Mouse (Mus musculus) forebrain, embryonic 14.5 days (tissue): ENCODE measurements around the gene Dusp1. TPM values are rescaled to one million over a fixed set of nuclear protein-coding genes. Genes with fewer than 3 reads are reported as not detected.

Source experiments
- ATAC-seq: fragments of 200-750 bp; cut with Nextera tagmentation; 2 replicates; pipeline ENCODE4 v1.8.0; 2017; ENCODE audit warnings: mild to moderate bottlenecking, moderate library complexity
- DNase-seq: peaks from one replicate; pipeline ENCODE4 v3.0.0-alpha.2; 2015; ENCODE audit warnings: low spot score
- H3K27ac ChIP-seq: fragments of 300-500 bp; sonication (generic); 2 replicates; pipeline ENCODE4 v1.5.1; 2014; ENCODE audit warnings: low read depth, mild to moderate bottlenecking, control low read depth, low read length, moderate library complexity
- H3K27me3 ChIP-seq: fragments of 300-500 bp; sonication (generic); replicated peaks from 2 replicates; pipeline ENCODE4 v1.6.1; 2014; ENCODE audit warnings: low read length, control low read depth, mixed read lengths; ENCODE audit not compliant: control insufficient read depth, insufficient read depth
- H3K36me3 ChIP-seq: fragments of 300-500 bp; sonication (generic); 2 replicates; pipeline ENCODE4 v1.6.1; 2014; ENCODE audit warnings: low read length, control low read depth; ENCODE audit not compliant: control insufficient read depth, insufficient read depth
- H3K4me1 ChIP-seq: fragments of 300-500 bp; sonication (generic); 2 replicates; pipeline ENCODE4 v1.6.1; 2014; ENCODE audit warnings: antibody characterized with exemption, low read length, control low read depth; ENCODE audit not compliant: control insufficient read depth, insufficient read depth
- H3K4me2 ChIP-seq: fragments of 300-500 bp; sonication (generic); 2 replicates; pipeline ENCODE4 v1.6.1; 2014; ENCODE audit warnings: mild to moderate bottlenecking, control low read depth, low read length
- H3K4me3 ChIP-seq: fragments of 300-500 bp; sonication (generic); 2 replicates; pipeline ENCODE4 v1.5.1; 2014; ENCODE audit warnings: low read depth, low read length, control low read depth
- H3K9ac ChIP-seq: fragments of 300-500 bp; sonication (generic); 2 replicates; pipeline ENCODE4 v1.6.1; 2014; ENCODE audit warnings: mild to moderate bottlenecking, low read length, control low read depth, moderate library complexity
- H3K9me3 ChIP-seq: fragments of 300-500 bp; sonication (generic); replicated peaks from 2 replicates; pipeline ENCODE4 v1.6.1; 2016; ENCODE audit warnings: low read length, control low read depth, mixed read lengths; ENCODE audit not compliant: control insufficient read depth
- WGBS: fragments of 180-500 bp; shearing (Covaris S2); extraction: QIAGEN DNeasy Blood & Tissue Kit; methylation state at CpG from one replicate; pipeline ENCODE4 v1.1.7; 2014; 5-methylcytosine and 5-hydroxymethylcytosine counted together
- polyA plus RNA-seq: library from polyadenylated mRNA; unstranded; fragments of >200 nt; fragmentation: Nextera tagmentation; extraction: Ambion mirVana; gene quantifications from 2 replicates; pipeline ENCODE4 v1.2.1, GENCODE M21; 2014

The Dusp1 gene
- polyA plus RNA-seq, 1 experiment from 2014 or later = 66.0 TPM

DNA sequence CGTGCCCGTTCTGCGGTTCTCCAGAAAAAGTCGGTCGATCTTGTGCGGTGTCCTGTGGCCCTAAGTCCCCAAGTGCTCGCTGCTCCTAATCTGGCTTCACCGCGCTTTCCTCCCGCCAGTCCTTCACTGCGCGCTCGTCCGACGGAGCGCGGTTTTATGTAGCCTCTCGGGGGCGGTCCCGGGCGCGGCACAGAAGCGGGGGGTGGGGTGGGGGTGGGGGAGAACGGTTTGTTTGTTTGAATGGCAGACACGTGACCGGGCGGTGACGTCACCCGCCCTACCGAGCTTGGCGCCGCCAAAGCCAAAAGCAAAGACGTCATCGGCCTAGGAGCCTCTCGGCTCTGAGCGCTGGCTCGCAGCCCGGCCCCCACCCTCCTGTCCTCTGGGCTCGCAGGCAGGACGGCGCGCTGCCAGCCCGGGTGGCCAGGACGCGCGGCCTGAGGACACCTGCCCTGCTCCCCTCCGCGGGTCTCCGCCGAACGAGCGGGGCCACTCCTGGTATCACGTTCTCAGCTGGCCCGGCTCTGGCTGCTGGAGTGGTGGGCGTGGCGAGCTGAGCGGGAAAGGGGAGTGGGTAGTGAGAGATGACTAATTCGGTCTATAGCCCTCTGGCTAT is 53.5 kb downstream of the Dusp1 start:
- Histone ChIP-seq H3K27me3 (no peaks in the 10 kb centered on the region), H3K27ac (peak overlapping the region; percentile 99), H3K4me3 (peak overlapping the region; percentile 82), H3K9me3 (no peaks in the 10 kb centered on the region), H3K4me1 (peaks cover 34% of the 10 kb centered on the region), H3K4me2 (peak overlapping the region; percentile 94), H3K36me3 (peaks cover 17% of the 10 kb centered on the region; the same call in 1 of the 2 replicates), H3K9ac (peak overlapping the region; percentile 97)
- DNase-seq (peak; percentile 99), ATAC-seq (peak; percentile 88)
- under 1% methylated on average over 57 of the region's 58 CpGs for WGBS

DNA sequence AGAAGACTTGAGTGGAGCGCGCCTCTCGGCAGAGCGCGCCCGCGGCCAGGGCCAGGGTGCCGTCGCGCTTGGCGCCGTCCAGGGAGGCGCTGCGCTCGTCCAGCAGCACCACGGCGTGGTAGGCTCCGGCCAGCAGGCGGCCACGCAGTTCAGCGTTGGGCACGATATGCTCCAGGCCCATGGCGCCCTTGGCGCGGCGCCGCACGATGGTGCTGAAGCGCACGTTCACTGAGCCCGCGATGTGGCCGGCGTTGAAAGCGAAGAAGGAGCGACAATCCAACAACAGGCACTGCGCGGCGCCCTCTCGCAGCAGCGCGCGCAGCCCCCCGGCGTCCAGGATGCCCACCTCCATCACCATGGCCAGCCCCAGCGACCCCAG is 54.0 kb downstream of the Dusp1 start:
- Histone ChIP-seq H3K36me3 (peaks cover 17% of the 10 kb centered on the region; the same call in 1 of the 2 replicates), H3K9me3 (no peaks in the 10 kb centered on the region), H3K4me3 (peak overlapping the region; percentile 82), H3K9ac (peak overlapping the region; percentile 97), H3K4me1 (peaks cover 37% of the 10 kb centered on the region), H3K27me3 (no peaks in the 10 kb centered on the region), H3K4me2 (peak overlapping the region; percentile 94), H3K27ac (peak overlapping the region; percentile 99)
- ATAC-seq (peak; percentile 56), DNase-seq (peak; percentile 83)
- under 1% methylated on average over 46 of the region's 46 CpGs for WGBS

DNA sequence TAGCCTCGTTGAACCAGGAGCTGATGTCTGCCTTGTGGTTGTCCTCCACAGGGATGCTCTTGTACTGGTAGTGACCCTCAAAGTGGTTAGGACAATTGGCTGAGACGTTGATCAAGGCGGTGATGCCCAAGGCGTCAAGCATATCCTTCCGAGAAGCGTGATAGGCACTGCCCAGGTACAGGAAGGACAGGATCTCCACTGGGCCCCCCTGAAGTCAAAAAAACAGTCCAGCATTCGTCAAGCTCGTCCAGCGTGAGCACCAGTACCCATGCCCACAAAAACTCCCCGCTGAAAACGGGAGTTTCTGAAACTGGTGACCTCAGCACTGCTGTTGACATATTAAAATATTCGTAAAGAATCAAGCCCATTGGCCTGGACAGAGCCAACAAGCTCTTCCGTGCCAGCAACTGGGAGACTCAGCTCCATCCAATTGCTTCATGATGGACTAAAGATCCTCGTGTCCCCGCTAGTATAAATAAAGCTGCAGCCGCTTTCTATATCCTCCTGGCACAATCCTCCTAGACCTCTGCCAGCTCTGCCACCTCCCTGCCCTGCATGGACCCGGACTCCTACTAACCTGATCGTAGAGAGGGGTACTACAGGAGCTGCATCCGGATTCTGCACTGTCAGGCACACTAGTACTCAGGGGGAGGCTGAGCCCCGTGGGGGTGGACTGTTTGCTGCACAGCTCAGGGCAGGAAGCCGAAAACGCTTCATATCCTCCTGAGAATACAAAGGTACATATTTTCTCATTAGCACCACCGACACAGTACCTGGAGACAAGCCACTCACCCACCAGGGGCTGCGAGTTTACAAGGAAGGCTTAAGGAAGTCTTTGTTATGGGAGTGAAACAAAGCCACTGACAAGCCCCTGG is 54.7 kb downstream of the Dusp1 start:
- DNase-seq = peak; percentile 51
- H3K4me1 ChIP-seq = peaks cover 44% of the 10 kb centered on the region

DNA sequence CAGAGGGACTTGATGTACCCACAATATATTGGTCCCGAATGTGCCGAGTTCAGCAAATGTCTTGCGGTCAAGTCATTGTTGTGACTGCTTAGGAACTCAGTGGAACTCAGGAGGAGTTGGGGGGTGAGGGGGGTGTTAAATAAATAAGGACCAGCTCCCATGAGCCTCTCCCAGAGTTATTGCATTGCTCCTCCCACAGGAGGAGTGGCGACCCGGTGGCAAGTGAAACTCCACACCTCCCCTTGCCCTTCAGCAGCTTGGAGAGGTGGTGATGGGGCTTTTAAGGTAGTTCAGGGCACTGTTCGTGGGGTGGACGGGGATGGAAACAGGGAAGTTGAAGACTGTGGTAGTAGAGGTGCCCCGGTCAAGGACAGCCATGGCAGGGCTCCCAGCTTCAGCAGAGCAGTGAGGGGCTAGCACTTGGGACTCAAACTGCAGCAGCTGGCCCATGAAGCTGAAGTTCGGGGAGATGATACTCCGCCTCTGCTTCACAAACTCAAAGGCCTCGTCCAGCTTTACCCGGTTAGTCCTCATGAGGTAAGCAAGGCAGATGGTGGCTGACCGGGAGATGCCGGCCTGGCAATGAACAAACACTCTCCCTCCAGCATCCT is 55.8 kb downstream of the Dusp1 start:
- 74% methylated on average over 14 of the region's 14 CpGs for WGBS
- ATAC-seq = no peak
- H3K9me3 ChIP-seq = no peaks in the 10 kb centered on the region
- H3K4me3 ChIP-seq = peak overlapping the region; percentile 82
- H3K4me2 ChIP-seq = peak overlapping the region; percentile 94
- DNase-seq = no peak
- H3K36me3 ChIP-seq = peaks cover 17% of the 10 kb centered on the region; the same call in 1 of the 2 replicates
- H3K27me3 ChIP-seq = no peaks in the 10 kb centered on the region
- peak overlapping the region; percentile 97 for H3K9ac ChIP-seq
- no peak overlapping the region for H3K27ac ChIP-seq
- peaks cover 45% of the 10 kb centered on the region for H3K4me1 ChIP-seq

More for the DNA sequence above, 54.7 kb downstream of the Dusp1 start:
- Histone ChIP-seq H3K4me3 (peak overlapping the region; percentile 82), H3K9ac (peak overlapping the region; percentile 97), H3K27me3 (no peaks in the 10 kb centered on the region), H3K36me3 (peaks cover 17% of the 10 kb centered on the region; the same call in 1 of the 2 replicates), H3K9me3 (no peaks in the 10 kb centered on the region), H3K4me2 (peak overlapping the region; percentile 94), H3K27ac (peak overlapping the region; percentile 99)
- ATAC-seq = no peak
- WGBS = 14% methylated on average over 24 of the region's 24 CpGs

DNA sequence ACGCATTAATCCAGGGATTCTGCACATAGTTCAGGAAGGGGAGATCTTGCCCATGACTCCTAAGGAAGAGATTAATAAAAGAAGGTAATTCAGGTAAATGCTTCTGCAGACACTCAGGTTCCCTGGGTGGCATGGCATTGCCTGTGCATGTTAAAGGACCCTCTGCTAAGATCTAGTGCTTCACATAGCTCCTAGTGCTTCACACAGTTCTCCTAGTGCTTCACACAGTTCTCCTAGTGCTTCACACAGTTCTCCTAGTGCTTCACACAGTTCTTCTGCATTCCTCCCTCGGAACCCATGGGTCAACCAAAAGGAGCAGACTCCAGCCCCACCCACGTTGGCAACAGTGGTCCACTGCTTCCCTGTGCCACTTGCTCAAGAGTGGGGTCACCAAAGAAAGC is 56.7 kb downstream of the Dusp1 start:
- DNase-seq = no peak
- H3K4me3 ChIP-seq = no peak overlapping the region
- no peaks in the 10 kb centered on the region for H3K9me3 ChIP-seq
- peak overlapping the region; percentile 94 for H3K4me2 ChIP-seq
- no peak overlapping the region for H3K27ac ChIP-seq
- no peak for ATAC-seq
- peaks cover 17% of the 10 kb centered on the region; the same call in 1 of the 2 replicates for H3K36me3 ChIP-seq
- H3K4me1 ChIP-seq = peaks cover 45% of the 10 kb centered on the region
- 0 out of 2 replicates have a peak overlapping the region, but pooled peaks have one; percentile 17 for H3K9ac ChIP-seq
- WGBS = 84% methylated on average over 3 of the region's 3 CpGs
- H3K27me3 ChIP-seq = no peaks in the 10 kb centered on the region

DNA sequence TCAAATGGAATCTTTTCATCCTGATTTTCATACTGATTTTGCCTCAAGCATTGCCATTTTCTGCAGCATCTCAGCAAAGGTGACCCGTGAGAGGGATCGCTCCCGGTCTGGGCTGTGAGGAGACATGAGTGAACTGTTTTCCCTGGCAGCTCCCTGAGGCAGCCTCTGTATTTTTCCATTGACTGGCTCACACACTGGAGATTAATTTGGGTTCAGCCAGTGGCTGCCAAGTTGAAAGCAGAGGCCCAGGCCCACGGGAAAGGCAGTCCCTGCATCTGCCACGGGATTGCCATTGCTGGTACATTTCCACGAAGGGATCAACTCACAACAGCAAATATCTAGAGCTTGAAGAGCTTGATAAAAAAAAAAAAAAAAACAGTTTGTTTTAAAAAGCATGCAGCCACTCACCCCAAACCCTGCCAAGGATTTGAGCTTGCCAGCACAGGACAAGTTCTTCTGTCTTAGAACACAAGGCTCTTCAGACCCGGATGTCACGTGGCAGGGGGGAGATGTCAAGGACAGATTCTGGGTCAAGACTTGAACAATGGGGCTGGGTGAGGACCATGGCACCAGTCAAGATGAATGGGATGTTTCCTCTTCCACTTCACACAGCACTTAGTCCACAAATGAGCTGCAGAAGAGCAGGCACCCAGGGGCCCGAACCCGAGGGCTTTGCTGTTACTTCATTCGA is 57.8 kb downstream of the Dusp1 start:
- Histone ChIP-seq H3K4me2 (peak overlapping the region; percentile 94), H3K4me1 (peaks cover 45% of the 10 kb centered on the region), H3K36me3 (peaks cover 17% of the 10 kb centered on the region; the same call in 1 of the 2 replicates), H3K9ac (peak overlapping the region; percentile 70), H3K9me3 (no peaks in the 10 kb centered on the region), H3K27ac (peak overlapping the region; percentile 93), H3K27me3 (no peaks in the 10 kb centered on the region), H3K4me3 (peak overlapping the region; percentile 31)
- peak; percentile 70 for DNase-seq
- ATAC-seq = no peak
- 15% methylated on average over 11 of the region's 11 CpGs for WGBS

DNA sequence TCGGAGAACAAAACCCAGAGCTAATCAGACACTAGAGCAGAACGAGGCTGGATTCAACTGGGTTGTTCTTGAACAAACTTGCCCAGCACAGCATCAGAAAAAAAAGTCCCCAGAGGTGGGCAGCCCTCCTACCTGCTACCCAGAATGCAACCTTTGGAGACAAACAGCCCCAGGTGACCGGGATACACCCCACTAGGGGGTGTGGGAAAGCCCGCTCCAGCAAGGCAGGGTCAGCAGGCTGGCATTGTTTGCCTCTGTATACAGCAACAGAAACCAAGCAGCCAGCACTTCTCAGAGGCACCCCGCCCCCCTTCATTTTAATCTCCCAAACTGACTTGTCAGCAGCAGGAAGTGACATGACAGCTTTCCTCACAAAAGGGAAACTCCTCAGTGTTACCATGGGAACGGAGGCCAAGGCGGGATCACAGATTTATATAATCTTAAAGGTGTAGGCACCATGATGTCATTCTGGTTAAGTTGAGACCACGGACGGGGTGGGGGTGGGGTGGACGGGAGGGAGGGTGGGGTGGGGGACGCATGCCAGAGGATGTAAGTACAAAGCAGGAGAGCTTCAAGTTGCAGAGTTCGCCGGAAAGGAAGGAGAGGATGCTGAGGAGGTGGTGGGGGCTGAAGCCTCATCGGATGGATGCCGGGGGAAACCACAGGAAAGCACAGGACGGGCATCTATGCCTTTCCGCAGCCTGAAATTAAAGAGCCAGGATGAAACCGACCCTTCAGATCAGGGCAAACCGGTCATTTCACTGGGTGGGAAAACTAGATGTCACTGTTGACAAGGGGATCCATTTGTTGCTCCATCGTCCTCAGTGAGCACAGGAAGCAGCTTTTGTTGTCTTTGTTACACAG is 58.9 kb downstream of the Dusp1 start:
- peak; percentile 78 for ATAC-seq

More for the DNA sequence above, 58.9 kb downstream of the Dusp1 start:
- Histone ChIP-seq H3K27ac (peak overlapping the region; percentile 93), H3K9ac (peak overlapping the region; percentile 70), H3K36me3 (peaks cover 17% of the 10 kb centered on the region; the same call in 1 of the 2 replicates), H3K9me3 (no peaks in the 10 kb centered on the region), H3K27me3 (no peaks in the 10 kb centered on the region), H3K4me1 (peaks cover 45% of the 10 kb centered on the region), H3K4me2 (peak overlapping the region; percentile 94), H3K4me3 (peak overlapping the region; percentile 31)
- peak; percentile 98 for DNase-seq
- under 1% methylated on average over 20 of the region's 20 CpGs for WGBS
